Mouse (Mus musculus) embryonic facial prominence, embryonic 12.5 days (tissue): Measurements from ENCODE around the gene Ifna16. TPM values are rescaled to one million over a fixed set of nuclear protein-coding genes. Genes with fewer than 3 reads are reported as not detected.
A peak's percentile ranks its signal among the peaks of the same experiment; 100 is the strongest.

Experiments
- ATAC-seq: fragments of 200-750 bp; cut with Nextera tagmentation; 2 replicates; pipeline ENCODE4 v1.8.0; 2017; ENCODE audit not compliant: insufficient number of reproducible peaks, insufficient read depth, low FRiP score, low TSS enrichment
- H3K27ac ChIP-seq: fragments of 300-500 bp; sonication (generic); 2 replicates; pipeline ENCODE4 v1.5.1; 2016; ENCODE audit warnings: mild to moderate bottlenecking
- H3K27me3 ChIP-seq: fragments of 300-500 bp; sonication (generic); 2 replicates; pipeline ENCODE4 v1.6.1; 2016; ENCODE audit warnings: mild to moderate bottlenecking, moderate library complexity
- H3K36me3 ChIP-seq: fragments of 300-500 bp; sonication (generic); 2 replicates; pipeline ENCODE4 v1.6.1; 2016; ENCODE audit warnings: mild to moderate bottlenecking
- H3K4me1 ChIP-seq: fragments of 300-500 bp; sonication (generic); 2 replicates; pipeline ENCODE4 v1.6.1; 2016
- H3K4me2 ChIP-seq: fragments of 300-500 bp; sonication (generic); replicated peaks from 2 replicates; pipeline ENCODE4 v1.6.1; 2016; ENCODE audit warnings: mild to moderate bottlenecking, moderate library complexity
- H3K4me3 ChIP-seq: fragments of 300-500 bp; sonication (generic); 2 replicates; pipeline ENCODE4 v1.5.1; 2016; ENCODE audit warnings: mild to moderate bottlenecking
- H3K9ac ChIP-seq: fragments of 300-500 bp; sonication (generic); 2 replicates; pipeline ENCODE4 v1.6.1; 2016; ENCODE audit warnings: mild to moderate bottlenecking, moderate library complexity
- H3K9me3 ChIP-seq: fragments of 300-500 bp; sonication (generic); 2 replicates; pipeline ENCODE4 v1.6.1; 2016; ENCODE audit warnings: mild to moderate bottlenecking, moderate library complexity
- WGBS: fragments of 180-500 bp; shearing (Covaris S2); methylation state at CpG from one replicate; pipeline ENCODE4 v1.1.7; 2016; 5-methylcytosine and 5-hydroxymethylcytosine counted together
- polyA plus RNA-seq: library from polyadenylated mRNA; unstranded; fragments of >200 nt; fragmentation: Nextera tagmentation; extraction: Ambion mirVana; gene quantifications from 2 replicates; pipeline ENCODE4 v1.2.1, GENCODE M21; 2016

Ifna16 gene
- polyA plus RNA-seq, 1 experiment from 2014 or later, result not detected

DNA sequence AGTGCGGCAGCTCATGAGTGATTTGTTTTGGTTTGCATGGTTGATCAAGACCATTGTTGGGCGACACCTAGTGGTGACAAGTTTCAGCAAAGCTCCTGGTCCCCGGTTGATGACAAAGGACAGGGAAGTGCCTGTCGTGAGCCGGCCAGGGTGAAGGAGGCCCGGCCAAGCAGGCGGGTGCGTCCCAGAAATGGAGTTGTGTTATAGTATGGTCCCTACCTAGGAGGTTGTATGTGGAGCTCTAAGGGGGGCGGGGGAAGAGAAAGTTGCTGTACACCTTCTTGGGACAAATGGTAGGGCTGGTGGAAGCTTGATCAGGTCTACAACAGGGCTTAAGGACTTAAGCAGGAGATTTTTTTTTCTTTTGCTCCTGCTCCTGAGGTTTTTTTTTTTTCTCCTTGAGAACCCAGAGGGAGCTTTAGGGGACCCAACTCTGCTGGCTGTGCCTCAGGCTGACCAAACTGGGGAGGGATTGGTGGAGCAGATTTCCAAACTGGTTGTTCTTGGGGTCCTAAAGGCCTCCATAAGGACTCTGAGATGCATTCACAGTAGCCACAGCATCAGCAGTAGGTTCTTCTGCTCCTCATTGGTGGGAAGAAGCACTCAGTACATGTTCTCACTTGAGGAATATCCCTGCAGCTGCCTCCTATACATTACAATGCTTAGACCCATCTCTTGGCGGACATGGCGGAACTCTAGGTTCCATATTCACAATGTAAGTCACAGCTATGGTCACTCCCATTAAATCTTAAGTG lies 35.5 kb downstream of the Ifna16 start:
- Histone ChIP-seq H3K36me3 (no peaks in the 10 kb centered on the region), H3K27me3 (no peaks in the 10 kb centered on the region), H3K4me2 (peak overlapping the region; percentile 38), H3K9ac (no peak overlapping the region), H3K4me3 (peak overlapping the region; percentile 24; the same call in 1 of the 2 replicates), H3K27ac (no peak overlapping the region), H3K4me1 (no peaks in the 10 kb centered on the region), H3K9me3 (no peaks in the 10 kb centered on the region)
- 17% methylated on average over 11 of the region's 11 CpGs for WGBS
- peak; percentile 89 for ATAC-seq

DNA sequence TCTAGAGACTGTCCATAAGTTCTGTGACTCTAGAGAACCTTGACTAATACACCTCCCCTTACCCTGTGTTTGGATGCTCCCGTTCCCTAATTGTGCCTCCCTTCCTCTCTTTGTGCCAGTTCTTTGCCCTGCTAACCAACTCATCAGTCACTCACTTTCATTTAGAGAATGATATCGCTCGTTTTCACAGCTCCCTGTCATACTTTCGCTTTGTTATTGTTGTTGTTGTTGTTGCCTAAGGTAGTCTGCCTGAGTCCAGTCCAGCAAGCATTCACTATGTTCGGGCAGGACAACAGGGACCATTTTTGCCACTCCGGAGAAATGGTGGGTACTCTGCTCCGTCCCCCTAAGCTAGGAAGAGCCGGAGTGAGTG lies 36.0 kb downstream of the Ifna16 start:
- Histone ChIP-seq H3K4me2 (peak overlapping the region; percentile 38), H3K27ac (no peak overlapping the region), H3K9ac (no peak overlapping the region), H3K4me3 (peak overlapping the region; percentile 24; the same call in 1 of the 2 replicates), H3K4me1 (no peaks in the 10 kb centered on the region), H3K27me3 (no peaks in the 10 kb centered on the region), H3K9me3 (no peaks in the 10 kb centered on the region), H3K36me3 (no peaks in the 10 kb centered on the region)
- 68% methylated on average over 8 of the region's 8 CpGs for WGBS
- no peak for ATAC-seq

DNA sequence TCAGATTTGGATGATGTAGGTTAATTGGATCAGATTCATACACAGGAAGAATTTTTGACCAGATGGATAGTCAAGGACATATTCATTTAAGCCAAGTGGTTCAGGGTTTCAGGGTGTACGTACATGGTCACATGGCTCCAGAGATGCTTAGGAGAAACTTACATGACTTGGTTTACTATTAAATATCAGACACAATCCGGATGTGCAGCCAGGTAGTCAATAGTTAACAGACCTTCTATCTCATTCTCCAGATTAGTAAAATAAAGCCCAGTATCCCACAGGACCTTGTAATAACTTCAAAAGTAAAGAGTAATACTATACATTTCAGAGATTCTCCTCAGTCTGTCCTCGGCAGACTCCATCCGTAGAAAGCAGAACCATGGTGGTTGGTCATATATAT lies 42.4 kb downstream of the Ifna16 start, which contains the start of gene C87499:
Gene C87499 (minus strand): TSS at position 101 of the 400 bp plus-strand sequence.
- H3K27ac ChIP-seq, result no peak within 1 kb of the TSS
- 87% methylated on average over 4 of the region's 4 CpGs for WGBS
- no peak for ATAC-seq
- no peak within 1 kb of the TSS for H3K9ac ChIP-seq
- H3K27me3 ChIP-seq, result no peaks in the 10 kb centered on the region
- no peaks in the 10 kb centered on the region for H3K9me3 ChIP-seq
- H3K4me3 ChIP-seq, result no peak within 1 kb of the TSS
- no peak within 1 kb of the TSS for H3K4me2 ChIP-seq
- no peaks in the 10 kb centered on the region for H3K36me3 ChIP-seq
- no peaks in the 10 kb centered on the region for H3K4me1 ChIP-seq

Other genes starting within 250 kb of the Ifna16 start
- gene Hacd4, start 238.0 kb downstream of the Ifna16 start, polyA plus RNA-seq, result 6.0 and 6.9 TPM in 2 replicates
- not detected in 2 replicates for gene Ifnb1, start 154.2 kb downstream of the Ifna16 start, polyA plus RNA-seq
- gene Ifna15, start 118.7 kb downstream of the Ifna16 start, polyA plus RNA-seq, result not detected in 2 replicates
- gene Ifna14, start 105.1 kb downstream of the Ifna16 start, polyA plus RNA-seq, result not detected in 2 replicates
- not detected in 2 replicates for gene Ifna9, start 84.5 kb downstream of the Ifna16 start, polyA plus RNA-seq
- not detected in 2 replicates for gene Ifna12, start 73.5 kb downstream of the Ifna16 start, polyA plus RNA-seq
- not detected in 2 replicates for gene C87499, start 42.5 kb downstream of the Ifna16 start, polyA plus RNA-seq
- not detected in 2 replicates for gene Ifna13, start 32.5 kb downstream of the Ifna16 start, polyA plus RNA-seq
- gene Ifna2, start 7.0 kb upstream of the Ifna16 start, polyA plus RNA-seq, result not detected in 2 replicates
- not detected in 2 replicates for gene Ifnab, start 14.4 kb upstream of the Ifna16 start, polyA plus RNA-seq
- 1.5 and 1.8 TPM in 2 replicates for gene Gm26566, start 44.9 kb upstream of the Ifna16 start, polyA plus RNA-seq
- gene Klhl9, start 45.5 kb upstream of the Ifna16 start, polyA plus RNA-seq, result 130 and 143 TPM in 2 replicates
- not detected in 2 replicates for gene Gm13271, start 77.9 kb upstream of the Ifna16 start, polyA plus RNA-seq
- 0.32 and 0.41 TPM in 2 replicates for gene Gm13283, start 83.2 kb upstream of the Ifna16 start, polyA plus RNA-seq
- gene Gm13290, start 96.9 kb upstream of the Ifna16 start, polyA plus RNA-seq, result 0.37 TPM in 1 of 2 replicates, not detected in the other
- gene Gm13289, start 100.0 kb upstream of the Ifna16 start, polyA plus RNA-seq, result not detected in 2 replicates
- gene Gm13272, start 102.9 kb upstream of the Ifna16 start, polyA plus RNA-seq, result not detected in 2 replicates
- gene Ifnz, start 105.2 kb upstream of the Ifna16 start, polyA plus RNA-seq, result 0.20 and 0.32 TPM in 2 replicates
- not detected in 2 replicates for gene Gm13276, start 108.8 kb upstream of the Ifna16 start, polyA plus RNA-seq
- gene Gm13277, start 111.7 kb upstream of the Ifna16 start, polyA plus RNA-seq, result not detected in 2 replicates
- gene Gm13278, start 114.6 kb upstream of the Ifna16 start, polyA plus RNA-seq, result not detected in 2 replicates
- gene Gm13275, start 117.6 kb upstream of the Ifna16 start, polyA plus RNA-seq, result not detected in 2 replicates
- not detected in 2 replicates for gene Gm13279, start 120.5 kb upstream of the Ifna16 start, polyA plus RNA-seq
- gene Gm13285, start 122.7 kb upstream of the Ifna16 start, polyA plus RNA-seq, result 1.0 and 1.5 TPM in 2 replicates
- not detected in 2 replicates for gene Gm13287, start 126.3 kb upstream of the Ifna16 start, polyA plus RNA-seq
- 0.15 TPM in 1 of 2 replicates, not detected in the other for gene Gm13288, start 128.6 kb upstream of the Ifna16 start, polyA plus RNA-seq
- gene Ifna7, start 139.3 kb upstream of the Ifna16 start, polyA plus RNA-seq, result not detected in 2 replicates
- not detected in 2 replicates for gene Ifna11, start 143.0 kb upstream of the Ifna16 start, polyA plus RNA-seq
- not detected in 2 replicates for gene Ifna6, start 150.5 kb upstream of the Ifna16 start, polyA plus RNA-seq
- gene Ifna5, start 158.6 kb upstream of the Ifna16 start, polyA plus RNA-seq, result not detected in 2 replicates
- gene Ifna4, start 164.9 kb upstream of the Ifna16 start, polyA plus RNA-seq, result not detected in 2 replicates
- gene Ifna1, start 173.2 kb upstream of the Ifna16 start, polyA plus RNA-seq, result not detected in 2 replicates
- not detected in 2 replicates for gene Ifne, start 203.3 kb upstream of the Ifna16 start, polyA plus RNA-seq